Mouse (Mus musculus) ES-E14 (cell line): ENCODE measurements around the gene Ralgps1. TPM values are rescaled to one million over a fixed set of nuclear protein-coding genes. Genes with fewer than 3 reads are reported as not detected.

Experiments used
- DNase-seq: peaks from one replicate; pipeline ENCODE4 v3.0.0-alpha.2; 2013; ENCODE audit warnings: low read depth, low spot score
- H3K27ac ChIP-seq: 2 replicates; pipeline ENCODE4 v1.5.1; 2012; ENCODE audit warnings: low read depth, mild to moderate bottlenecking, low read length, moderate library complexity, mixed read lengths; ENCODE audit not compliant: poor library complexity, insufficient read depth, severe bottlenecking
- H3K36me3 ChIP-seq: 2 replicates; pipeline ENCODE4 v1.6.1; 2012; ENCODE audit warnings: mild to moderate bottlenecking, low read length, moderate library complexity, mixed read lengths; ENCODE audit not compliant: control insufficient read depth, poor library complexity, insufficient read depth, severe bottlenecking
- H3K4me1 ChIP-seq, 2 experiments: fragments of 150-350 bp in 1 of 2; sonication (generic) in 1 of 2; 2 replicates each; pipeline ENCODE4 v1.6.1; 2012; ENCODE audit warnings: low read length in 2 of 2, mild to moderate bottlenecking in 1 of 2, mixed read lengths in 1 of 2; ENCODE audit not compliant: control insufficient read depth in 2 of 2, insufficient read depth in 2 of 2, poor library complexity in 1 of 2
- H3K4me3 ChIP-seq, 2 experiments: fragments of 150-350 bp in 1 of 2; sonication (generic) in 1 of 2; 2 replicates each; pipeline ENCODE4 v1.5.1; 2012; ENCODE audit warnings: low read length in 2 of 2, low read depth in 1 of 2, mild to moderate bottlenecking in 1 of 2, mixed read lengths in 1 of 2; ENCODE audit not compliant: insufficient read depth in 1 of 2, poor library complexity in 1 of 2, severe bottlenecking in 1 of 2
- H3K9ac ChIP-seq: 2 replicates; pipeline ENCODE4 v1.6.1; 2012; ENCODE audit warnings: low read depth, mild to moderate bottlenecking, low read length, mixed read lengths; ENCODE audit not compliant: poor library complexity, insufficient read depth, severe bottlenecking
- H3K9me3 ChIP-seq: fragments of 150-350 bp; sonication (generic); 2 replicates; pipeline ENCODE4 v1.6.1; 2012; ENCODE audit warnings: low read depth, mild to moderate bottlenecking, low read length; ENCODE audit not compliant: control insufficient read depth, insufficient read depth
- CHD2 ChIP-seq: IDR thresholded peaks from 2 replicates; pipeline ENCODE4 v1.6.1; 2014; ENCODE audit warnings: mild to moderate bottlenecking, low read depth, low read length, inconsistent platforms
- HCFC1 ChIP-seq: IDR thresholded peaks from 2 replicates; pipeline ENCODE4 v1.6.1; 2012; ENCODE audit warnings: low read length, inconsistent platforms, borderline replicate concordance; ENCODE audit not compliant: insufficient read depth
- MAFK ChIP-seq: IDR thresholded peaks from 2 replicates; pipeline ENCODE4 v1.6.1; 2014; ENCODE audit warnings: mild to moderate bottlenecking, low read depth, low read length, inconsistent platforms; ENCODE audit not compliant: insufficient read depth
- ZC3H11A ChIP-seq: IDR thresholded peaks from 2 replicates; pipeline ENCODE4 v1.6.1; 2012; ENCODE audit warnings: low read depth, mild to moderate bottlenecking, inconsistent platforms, low read length, borderline replicate concordance
- ZNF384 ChIP-seq: IDR thresholded peaks from 2 replicates; pipeline ENCODE4 v1.6.1; 2012; ENCODE audit warnings: low read depth, low read length, inconsistent platforms
- in situ Hi-C, 2 experiments: fragments of 600-800 bp; cut with MboI; formaldehyde crosslinking; loops; one replicate each; pipeline ENCODE4 v1.15.1; 2025; ENCODE audit warnings: low sequenced_read_pairs in 2 of 2, inconsistent platforms in 1 of 2; ENCODE audit not compliant: unreplicated experiment in 2 of 2
- total RNA-seq: library from RNA; depleted of rRNA; stranded (reverse); fragments of 300-350 nt; gene quantifications from 2 replicates; pipeline ENCODE4 v1.2.3, GENCODE M21; 2012

Ralgps1 gene
- total RNA-seq, 1 experiment, result 5.4 TPM

DNA sequence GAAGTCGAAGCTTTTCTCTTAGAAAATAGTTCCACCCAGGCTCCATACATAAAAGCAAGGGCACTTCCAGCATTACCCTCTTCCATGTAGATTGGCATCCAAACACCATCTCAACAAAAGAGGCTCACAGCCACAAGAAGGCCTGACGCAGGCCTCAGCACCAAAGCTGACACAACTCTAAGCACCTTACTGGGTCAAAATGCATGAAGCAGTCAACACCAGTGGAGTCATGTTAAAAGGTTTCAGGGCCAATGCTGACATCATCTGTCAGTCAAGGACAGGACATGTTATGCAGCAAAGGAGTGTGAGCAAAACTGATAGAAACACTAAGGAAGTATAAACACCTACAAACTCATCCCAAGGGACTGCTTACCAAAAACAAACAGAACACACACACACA lies 50.3 kb downstream of the Ralgps1 start:
- Histone ChIP-seq H3K4me1 (peaks cover 0 to 6% of the 10 kb centered on the region in 2 experiments; a peak in 1 of 4 replicates), H3K4me3 (no peak overlapping the region), H3K9me3 (no peaks in the 10 kb centered on the region), H3K36me3 (no peaks in the 10 kb centered on the region; the same call in 1 of the 2 replicates), H3K9ac (no peak overlapping the region), H3K27ac (no peak overlapping the region)
- in situ Hi-C loops, result no loop called here
- no peak for TF ChIP-seq ZNF384
- no peak for TF ChIP-seq CHD2
- no peak for TF ChIP-seq MAFK
- no peak for TF ChIP-seq HCFC1
- no peak for TF ChIP-seq ZC3H11A
- no peak for DNase-seq

DNA sequence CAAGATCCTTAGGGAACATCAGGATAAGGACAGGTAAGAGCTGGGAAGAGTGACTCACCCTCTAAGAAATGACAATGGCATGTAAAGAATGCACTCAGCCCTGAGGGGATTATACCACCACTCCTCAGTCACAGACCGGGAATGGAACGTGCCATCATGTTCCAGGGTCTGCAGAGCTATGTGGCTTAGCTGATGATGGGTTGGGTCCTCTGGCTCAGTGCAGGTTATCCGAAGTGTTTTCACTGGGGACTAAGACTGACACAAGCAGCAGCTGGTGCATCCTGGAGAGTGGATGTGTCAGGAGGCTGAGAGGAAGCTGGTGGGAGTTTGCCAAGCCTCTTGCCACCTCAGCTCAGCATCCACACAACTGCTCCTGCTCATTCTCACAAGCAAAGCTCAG lies 50.7 kb downstream of the Ralgps1 start:
- Histone ChIP-seq H3K27ac (no peak overlapping the region), H3K36me3 (no peaks in the 10 kb centered on the region; the same call in 1 of the 2 replicates), H3K4me3 (no peak overlapping the region), H3K9ac (no peak overlapping the region), H3K9me3 (no peaks in the 10 kb centered on the region), H3K4me1 (peaks cover 0 to 6% of the 10 kb centered on the region in 2 experiments; a peak in 1 of 4 replicates)
- TF ChIP-seq MAFK, result no peak
- no peak for TF ChIP-seq HCFC1
- no peak for TF ChIP-seq ZNF384
- TF ChIP-seq ZC3H11A, result no peak
- no peak for TF ChIP-seq CHD2
- DNase-seq, result peak; percentile 34
- in situ Hi-C loops, result no loop called here

DNA sequence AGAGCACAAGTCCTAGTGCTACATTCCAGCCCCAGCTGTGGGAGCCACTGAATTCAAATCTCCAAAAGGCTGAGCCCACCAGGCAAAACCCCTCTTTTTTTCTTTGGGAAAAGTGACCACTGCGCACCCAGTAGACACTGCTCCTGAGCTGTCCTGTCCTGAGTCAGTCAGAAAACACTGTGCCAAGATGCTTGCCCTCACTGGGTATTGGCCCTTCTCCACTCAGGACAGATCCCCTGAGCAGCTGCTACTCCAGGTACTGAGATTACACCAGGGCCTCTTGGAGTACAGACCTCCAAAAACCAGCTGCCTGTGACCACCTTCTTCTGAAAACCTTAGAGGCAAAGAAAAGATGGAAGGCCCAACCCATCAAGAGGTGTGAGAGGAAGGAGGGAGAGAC lies 51.4 kb downstream of the Ralgps1 start:
- Histone ChIP-seq H3K27ac (no peak overlapping the region), H3K4me3 (no peak overlapping the region), H3K36me3 (peaks cover 1% of the 10 kb centered on the region; the same call in 1 of the 2 replicates), H3K9ac (no peak overlapping the region), H3K4me1 (peaks cover 0 to 8% of the 10 kb centered on the region in 2 experiments; a peak in 1 of 4 replicates), H3K9me3 (no peaks in the 10 kb centered on the region)
- no peak for DNase-seq
- in situ Hi-C loops, result no loop called here
- no peak for TF ChIP-seq ZC3H11A
- TF ChIP-seq ZNF384, result no peak
- no peak for TF ChIP-seq HCFC1
- TF ChIP-seq CHD2, result no peak
- no peak for TF ChIP-seq MAFK

DNA sequence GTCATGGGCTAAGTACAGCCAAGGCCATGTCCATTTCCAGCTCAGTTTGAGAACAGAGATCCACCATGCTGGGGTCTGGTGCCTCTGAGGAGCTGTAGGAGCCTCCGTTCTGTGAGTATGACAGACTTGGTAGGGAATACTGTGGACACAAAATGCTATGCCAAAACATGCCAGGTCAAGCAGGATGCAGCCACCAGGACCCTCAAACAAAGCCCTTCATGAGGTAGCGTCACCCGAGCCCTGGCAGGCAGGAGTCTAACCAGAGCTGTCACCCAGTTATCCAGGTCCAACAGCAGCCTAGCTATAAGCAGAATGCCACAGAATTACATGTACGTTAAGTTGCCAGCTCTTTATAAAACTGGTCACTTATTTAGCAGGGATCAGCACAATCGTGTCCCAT lies 51.8 kb downstream of the Ralgps1 start:
- Histone ChIP-seq H3K9me3 (no peaks in the 10 kb centered on the region), H3K27ac (no peak overlapping the region), H3K36me3 (peaks cover 2% of the 10 kb centered on the region; the same call in 1 of the 2 replicates), H3K4me1 (peaks cover 0 to 11% of the 10 kb centered on the region in 2 experiments; a peak in 1 of 4 replicates), H3K9ac (no peak overlapping the region), H3K4me3 (no peak overlapping the region)
- DNase-seq, result no peak
- in situ Hi-C loops, result no loop called here
- TF ChIP-seq HCFC1 (no peak), ZNF384 (no peak), CHD2 (no peak), ZC3H11A (no peak), MAFK (no peak)
